Mouse (Mus musculus) heart, adult 2 months (tissue): ENCODE measurements around the gene Lcn2.

Experiments used
- CTCF ChIP-seq: fragments of 200-600 bp; IDR thresholded peaks from 2 replicates; pipeline ENCODE4 v1.8.1; 2022; ENCODE audit warnings: antibody characterized with exemption, mild to moderate bottlenecking, moderate library complexity
- EP300 ChIP-seq: fragments of 200-500 bp; IDR thresholded peaks from 2 replicates; pipeline ENCODE4 v1.6.1; 2011; ENCODE audit warnings: low read depth, low read length, control low read depth; ENCODE audit not compliant: insufficient read depth
- POLR2A ChIP-seq: fragments of 200-500 bp; IDR thresholded peaks from 2 replicates; pipeline ENCODE4 v1.6.1; 2011; ENCODE audit warnings: mild to moderate bottlenecking, low read depth, low read length, control low read depth; ENCODE audit not compliant: insufficient read depth

- no peak for TF ChIP-seq CTCF
- TF ChIP-seq POLR2A = no peak
- no peak for TF ChIP-seq EP300
Measured at GRCm38 (mm10) chr2:32343351-32343671, 44.7 kb downstream of the Lcn2 start.
